In genomic region chr14:103586662-103587061, GRCm38 (mm10) we compare ENCODE assay signal across 21 mouse cellular contexts.
A peak's percentile ranks its signal among the peaks of the same experiment; 100 is the strongest.
DNase-seq lines count a peak whose midpoint lies in the region; ATAC-seq and TF ChIP-seq lines count a peak whose summit lies in the region.
"Had no signal": no experiment of that assay in that cellular context is flagged by ENCODE, and none has a peak within 500 bp of the region (broad histone marks: within the 10 kb centered on the region; RNA-seq: fewer than 3 reads in every experiment).

No protein-coding gene starts in this region.

- no peaks in the 10 kb centered on the region for H3K27me3 ChIP-seq in forebrain, embryonic 14.5 days (replicated peaks; ENCODE audit: control insufficient read depth, insufficient read depth, low read length)
- no peaks in the 10 kb centered on the region for H3K27me3 ChIP-seq in forebrain, embryonic 10.5 days (ENCODE audit: poor library complexity, severe bottlenecking)
- H3K27me3 ChIP-seq: heart, embryonic 12.5 days; midbrain, embryonic 12.5 days had no signal

- TF ChIP-seq CTCF in brain, embryonic 14.5 days (IDR thresholded peaks at IDR 0.05; ENCODE audit: borderline replicate concordance, extremely low read depth, insufficient read depth, insufficient read length) = no peak

- H3K4me3 ChIP-seq in forebrain, embryonic 14.5 days (ENCODE audit: low read depth, low read length) = no peak overlapping the region
- H3K4me3 ChIP-seq in forebrain, embryonic 10.5 days = no peak overlapping the region
- H3K4me3 ChIP-seq: embryonic facial prominence, embryonic 10.5 days; heart, embryonic 12.5 days; midbrain, embryonic 12.5 days had no signal

- ATAC-seq in forebrain, embryonic 14.5 days = 0 out of 2 replicates have a peak, but pooled peaks have one; percentile 30
- ATAC-seq: activated CD4-positive, CD25-positive, alpha-beta regulatory T cell, adult 4 months; hindbrain, postnatal 0 days; intestine, postnatal 0 days had no signal

- H3K9ac ChIP-seq in forebrain, embryonic 14.5 days (ENCODE audit: low read length) = no peak overlapping the region
- H3K9ac ChIP-seq: heart, embryonic 12.5 days; midbrain, embryonic 12.5 days had no signal

- peak; percentile 38 for DNase-seq in forebrain, embryonic 14.5 days (ENCODE audit: low spot score)
- no peak for DNase-seq in forebrain, embryonic 10.5 days (ENCODE audit: extremely low spot score, low spot score)
- peak; percentile 2 for DNase-seq in 3T3-L1 (ENCODE audit: low read depth, low spot score)
- DNase-seq in adrenal gland, adult 2 months = peak; percentile 71
- peak; percentile 64 for DNase-seq in brain, embryonic 14.5 days (ENCODE audit: low read depth)
- DNase-seq in urinary bladder, adult 2 months (ENCODE audit: low spot score) = no peak
- no peak for DNase-seq in cerebellum, postnatal 4 days (ENCODE audit: low spot score in 2 of 2)
- DNase-seq in kidney, adult 9 months = no peak
- DNase-seq: cerebellum, adult 9-11 months; gastrocnemius, postnatal 25 days; heart, adult 18-20 months; heart, postnatal 10 days; left cerebral cortex, postnatal 4 days; lung, postnatal 10 days had no signal

- no peaks in the 10 kb centered on the region for H3K9me3 ChIP-seq in forebrain, embryonic 14.5 days (replicated peaks; ENCODE audit: control insufficient read depth, low read length)
- H3K9me3 ChIP-seq in forebrain, embryonic 10.5 days = no peaks in the 10 kb centered on the region
- H3K9me3 ChIP-seq: embryonic facial prominence, embryonic 10.5 days; heart, embryonic 12.5 days; midbrain, embryonic 12.5 days had no signal

- 22% methylated on average over 4 of the region's 4 CpGs for WGBS in forebrain, embryonic 14.5 days
- 79% methylated on average over 4 of the region's 4 CpGs for WGBS in forebrain, embryonic 10.5 days

- TF ChIP-seq POLR2A in brain, embryonic 14.5 days (IDR thresholded peaks at IDR 0.05; ENCODE audit: borderline replicate concordance, extremely low read depth, insufficient read depth, insufficient read length, poor library complexity, severe bottlenecking) = no peak

- H3K4me2 ChIP-seq in forebrain, embryonic 14.5 days (ENCODE audit: low read length) = no peak overlapping the region
- H3K4me2 ChIP-seq: heart, embryonic 12.5 days; midbrain, embryonic 12.5 days had no signal

- no peaks in the 10 kb centered on the region for H3K36me3 ChIP-seq in forebrain, embryonic 14.5 days (ENCODE audit: control insufficient read depth, insufficient read depth, low read length)
- no peaks in the 10 kb centered on the region for H3K36me3 ChIP-seq in forebrain, embryonic 10.5 days (replicated peaks)
- H3K36me3 ChIP-seq: embryonic facial prominence, embryonic 10.5 days; heart, embryonic 12.5 days; midbrain, embryonic 12.5 days had no signal

- H3K4me1 ChIP-seq in forebrain, embryonic 14.5 days (ENCODE audit: control insufficient read depth, insufficient read depth, low read length) = peaks cover 8% of the 10 kb centered on the region; the same call in 1 of the 2 replicates
- H3K4me1 ChIP-seq in forebrain, embryonic 10.5 days = peaks cover 11% of the 10 kb centered on the region
- H3K4me1 ChIP-seq: embryonic facial prominence, embryonic 10.5 days; heart, embryonic 12.5 days had no signal

- H3K27ac ChIP-seq in forebrain, embryonic 14.5 days (ENCODE audit: low read depth, low read length) = no peak overlapping the region; the same call in 1 of the 2 replicates
- no peak overlapping the region for H3K27ac ChIP-seq in forebrain, embryonic 10.5 days
- H3K27ac ChIP-seq: embryonic facial prominence, embryonic 10.5 days; hindbrain, postnatal 0 days; midbrain, embryonic 12.5 days; stomach, postnatal 0 days had no signal

Comparison
In these comparisons a context has a peak if more than half of its experiments do, and no peak if none do; other contexts are left out.
1. DNase-seq: peak in forebrain, embryonic 14.5 days (single experiment), 3T3-L1 (single experiment), adrenal gland, adult 2 months (single experiment) and brain, embryonic 14.5 days (single experiment); none in forebrain, embryonic 10.5 days (single experiment), urinary bladder, adult 2 months (single experiment), cerebellum, postnatal 4 days (0 of 2) and kidney, adult 9 months (single experiment).